Comparison of ENCODE assay signal across 11 mouse cellular contexts in the genomic region with DNA sequence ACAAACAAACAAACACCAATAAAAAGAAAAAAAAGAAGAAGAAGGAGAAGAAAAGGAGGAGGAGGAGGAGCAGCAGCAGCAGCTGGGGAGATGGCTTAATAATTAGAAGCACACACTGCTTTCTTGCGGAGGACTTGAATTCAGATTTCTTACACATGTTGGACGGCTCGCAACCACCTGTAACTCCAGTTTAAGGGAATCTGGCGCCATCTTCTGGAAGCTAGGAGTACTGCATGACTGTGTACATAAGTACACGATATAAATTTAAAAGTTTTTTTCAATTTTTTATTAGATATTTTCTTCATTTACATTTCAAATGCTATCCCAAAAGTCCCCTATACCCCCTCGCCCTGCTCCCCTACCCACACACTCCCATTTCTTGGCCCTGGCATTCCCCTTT. TPM values are rescaled to one million over a fixed set of nuclear protein-coding genes. Genes with fewer than 3 reads are reported as not detected.
DNase-seq lines count a peak whose midpoint lies in the region; ATAC-seq and TF ChIP-seq lines count a peak whose summit lies in the region.
"Had no signal": no experiment of that assay in that cellular context is flagged by ENCODE, and none has a peak within 500 bp of the region (broad histone marks: within the 10 kb centered on the region; RNA-seq: fewer than 3 reads in every experiment).

No protein-coding gene starts in this region.

- no peak overlapping the region for H3K27ac ChIP-seq in heart, embryonic 10.5 days
- H3K27ac ChIP-seq: embryonic facial prominence, embryonic 12.5 days; limb, embryonic 13.5 days; stomach, embryonic 15.5 days had no signal

- DNase-seq in heart, adult 8-10 months (ENCODE audit: low spot score): peak; percentile 26
- DNase-seq in heart, embryonic 10.5 days (ENCODE audit: low spot score): no peak
- peak; percentile 79 for DNase-seq in 416B (ENCODE audit: low read depth)
- DNase-seq in Patski (ENCODE audit: low read depth, low spot score): no peak
- peak; percentile 75 to 90 for DNase-seq in cerebellum, postnatal 14 days
- DNase-seq in kidney, postnatal 10 days: peak; percentile 80
- peak; percentile 70 for DNase-seq in mesoderm, embryonic 11.5 days (ENCODE audit: low read depth, low spot score)
- peak; percentile 47 for DNase-seq in thymus, postnatal 25 days

- CTCF ChIA-PET in Patski (lab: Charles Lee): interaction anchor here (1.0 to 2.1 kb wide), 4 partner anchors 10 to 90 kb away, joined by 3 to 6 read pairs (median 4); a partner anchor contains a TSS

- in situ Hi-C loops in Patski (cut with MboI; ENCODE audit: low pct_unique_long_range_greater_than_20kb): loop anchor here (10.0 kb wide), 1 partner anchor 117 kb away; no protein-coding TSS in a partner anchor

- 43% methylated on average over 6 of the region's 6 CpGs for WGBS in heart, embryonic 10.5 days

- H3K36me3 ChIP-seq in heart, embryonic 10.5 days: no peaks in the 10 kb centered on the region
- H3K36me3 ChIP-seq: embryonic facial prominence, embryonic 12.5 days; limb, embryonic 13.5 days; stomach, embryonic 15.5 days had no signal

- ATAC-seq in Patski: no peak

- H3K9me3 ChIP-seq in heart, embryonic 10.5 days: no peaks in the 10 kb centered on the region
- H3K9me3 ChIP-seq: embryonic facial prominence, embryonic 12.5 days; limb, embryonic 13.5 days; stomach, embryonic 15.5 days had no signal

- POLR2A ChIA-PET in Patski (lab: Charles Lee): interaction anchor here (0.9 kb wide), 1 partner anchor 43 kb away, joined by 3 read pairs; a partner anchor contains a TSS

- H3K4me1 ChIP-seq in heart, embryonic 10.5 days: peaks cover 43% of the 10 kb centered on the region
- H3K4me1 ChIP-seq: embryonic facial prominence, embryonic 12.5 days; stomach, embryonic 15.5 days had no signal

- H3K27me3 ChIP-seq in heart, embryonic 10.5 days (ENCODE audit: insufficient read depth, poor library complexity, severe bottlenecking): peaks cover 7% of the 10 kb centered on the region; the same call in 1 of the 2 replicates
- H3K27me3 ChIP-seq in Patski: peaks cover 33% of the 10 kb centered on the region
- H3K27me3 ChIP-seq: embryonic facial prominence, embryonic 12.5 days; stomach, embryonic 15.5 days had no signal

- TF ChIP-seq CTCF in Patski (IDR thresholded peaks at IDR 0.05): peak; percentile 75

- no peak overlapping the region for H3K4me3 ChIP-seq in heart, embryonic 10.5 days
- H3K4me3 ChIP-seq: embryonic facial prominence, embryonic 12.5 days; limb, embryonic 13.5 days; stomach, embryonic 15.5 days had no signal

RNA-seq across cellular contexts. Expression of a gene that starts 29.9 kb away (rescaled TPM):
- not detected for total RNA-seq in heart, adult 8-10 months (2022)
- 0.49 and 0.65 TPM in 2 replicates for polyA plus RNA-seq in heart, embryonic 10.5 days (2016; fragmentation: Nextera tagmentation; extraction: Ambion mirVana)
- polyA plus RNA-seq in Patski (2021): 0.35 TPM

RNA-seq across cellular contexts. Expression of a gene that starts 38.0 kb away (rescaled TPM):
- 10 to 100 TPM; 48.5 to 54.4 (median 52.0) TPM for total RNA-seq in heart, adult 8-10 months (2022)
- polyA plus RNA-seq in heart, embryonic 10.5 days (2016; fragmentation: Nextera tagmentation; extraction: Ambion mirVana): 3.9 and 4.4 TPM in 2 replicates
- 81.0 TPM for polyA plus RNA-seq in Patski (2021)

RNA-seq across cellular contexts. Expression of a gene that starts 43.0 kb away (rescaled TPM):
- 1 to 10 TPM in 2 of 4 experiments, under 1 TPM in 2; 0.66 to 1.5 (median 1.1) TPM for total RNA-seq in heart, adult 8-10 months (2022)
- polyA plus RNA-seq in heart, embryonic 10.5 days (2016; fragmentation: Nextera tagmentation; extraction: Ambion mirVana): 2.3 and 2.8 TPM in 2 replicates
- polyA plus RNA-seq in Patski (2021): 0.09 TPM

Comparison
In these comparisons a context has a peak if more than half of its experiments do, and no peak if none do; other contexts are left out.
1. DNase-seq: peak in heart, adult 8-10 months (single experiment), 416B (single experiment), cerebellum, postnatal 14 days (2 of 2), kidney, postnatal 10 days (single experiment), mesoderm, embryonic 11.5 days (single experiment) and thymus, postnatal 25 days (single experiment); none in heart, embryonic 10.5 days (single experiment) and Patski (single experiment).
2. RNA of a gene that starts 38.0 kb away (polyA plus RNA-seq): 81.0 TPM in Patski (single experiment); 3.9 to 4.4 TPM in heart, embryonic 10.5 days; every median in the first group is over 10 times any median in the second.